Mouse (Mus musculus) ES-Bruce4 (cell line): Measurements from ENCODE around the gene Pmvk. TPM values are rescaled to one million over a fixed set of nuclear protein-coding genes. Genes with fewer than 3 reads are reported as not detected.

Experiments
- H3K27ac ChIP-seq: 2 replicates; pipeline ENCODE4 v1.5.1; 2012; ENCODE audit warnings: low read length, inconsistent platforms; ENCODE audit not compliant: insufficient read depth
- H3K27me3 ChIP-seq: 2 replicates; pipeline ENCODE4 v1.6.1; 2012; ENCODE audit warnings: mild to moderate bottlenecking, low read length, inconsistent platforms; ENCODE audit not compliant: control insufficient read depth, poor library complexity, insufficient read depth, severe bottlenecking
- H3K36me3 ChIP-seq: 2 replicates; pipeline ENCODE4 v1.6.1; 2012; ENCODE audit warnings: inconsistent platforms, mild to moderate bottlenecking, low read length, moderate library complexity; ENCODE audit not compliant: control insufficient read depth, poor library complexity, insufficient read depth, severe bottlenecking
- H3K4me1 ChIP-seq: one replicate; pipeline ENCODE4 v1.8.1; 2011; ENCODE audit warnings: low read length; ENCODE audit not compliant: control insufficient read depth, insufficient read depth
- H3K4me3 ChIP-seq: 2 replicates; pipeline ENCODE4 v1.5.1; 2011; ENCODE audit warnings: low read depth, mild to moderate bottlenecking, low read length
- H3K9ac ChIP-seq: 2 replicates; pipeline ENCODE4 v1.6.1; 2012; ENCODE audit warnings: low read depth, mild to moderate bottlenecking, inconsistent platforms; ENCODE audit not compliant: poor library complexity, severe bottlenecking
- H3K9me3 ChIP-seq: replicated peaks from 2 replicates; pipeline ENCODE4 v1.6.1; 2012; ENCODE audit warnings: mild to moderate bottlenecking, low read length, inconsistent platforms; ENCODE audit not compliant: control insufficient read depth, poor library complexity, insufficient read depth, severe bottlenecking
- CTCF ChIP-seq: IDR thresholded peaks from one replicate; pipeline ENCODE4 v1.8.1; 2011; ENCODE audit warnings: low read depth, low read length
- EP300 ChIP-seq: IDR thresholded peaks from 2 replicates; pipeline ENCODE4 v1.6.1; 2011; ENCODE audit warnings: low read depth, low read length; ENCODE audit not compliant: insufficient read depth
- POLR2A ChIP-seq: IDR thresholded peaks from one replicate; pipeline ENCODE4 v1.8.1; 2011; ENCODE audit warnings: low read length; ENCODE audit not compliant: insufficient read depth
- polyA plus RNA-seq: library from polyadenylated mRNA; stranded (reverse); fragments of >200 nt; gene quantifications from 2 replicates; pipeline ENCODE4 v1.2.4, GENCODE M21; 2011; ENCODE audit warnings: low read depth; ENCODE audit not compliant: missing spikeins, insufficient read depth, insufficient read length

Pmvk gene
- polyA plus RNA-seq, 1 experiment: 51.9 TPM

- Histone ChIP-seq H3K9ac (no peak overlapping the region), H3K27me3 (no peaks in the 10 kb centered on the region), H3K27ac (peak overlapping the region; percentile 66)
These were observed 4.1 kb downstream of the Pmvk start for GRCm38 (mm10) chr3:89458372-89458964.

GRCm38 (mm10) chr3:89458965-89459807 lies 4.8 kb downstream of the Pmvk start:
- no peak for TF ChIP-seq CTCF
- no peak for TF ChIP-seq POLR2A
- Histone ChIP-seq H3K36me3 (no peaks in the 10 kb centered on the region), H3K27me3 (no peaks in the 10 kb centered on the region), H3K9ac (peak overlapping the region; percentile 60), H3K4me1 (peaks cover 5% of the 10 kb centered on the region), H3K27ac (peak overlapping the region; percentile 59; the same call in 1 of the 2 replicates), H3K4me3 (peak overlapping the region; percentile 96), H3K9me3 (no peaks in the 10 kb centered on the region)

More at GRCm38 (mm10) chr3:89458372-89458964, 4.1 kb downstream of the Pmvk start:
- Histone ChIP-seq H3K4me1 (peaks cover 5% of the 10 kb centered on the region), H3K36me3 (no peaks in the 10 kb centered on the region), H3K4me3 (peak overlapping the region; percentile 96; the same call in 1 of the 2 replicates), H3K9me3 (no peaks in the 10 kb centered on the region)
- TF ChIP-seq EP300 (no peak), CTCF (no peak), POLR2A (no peak)

GRCm38 (mm10) chr3:89468268-89468667 lies 13.9 kb downstream of the Pmvk start:
- Histone ChIP-seq H3K4me1 (peaks cover 7% of the 10 kb centered on the region), H3K9ac (no peak overlapping the region), H3K27me3 (no peaks in the 10 kb centered on the region), H3K27ac (peak overlapping the region; percentile 60), H3K4me3 (no peak overlapping the region), H3K9me3 (no peaks in the 10 kb centered on the region), H3K36me3 (no peaks in the 10 kb centered on the region)
- TF ChIP-seq CTCF (no peak), POLR2A (no peak), EP300 (no peak)

- H3K36me3 ChIP-seq: no peaks in the 10 kb centered on the region
- TF ChIP-seq POLR2A (no peak), CTCF (no peak), EP300 (no peak)
These were observed 17.9 kb downstream of the Pmvk start for GRCm38 (mm10) chr3:89472280-89472679.

DNA sequence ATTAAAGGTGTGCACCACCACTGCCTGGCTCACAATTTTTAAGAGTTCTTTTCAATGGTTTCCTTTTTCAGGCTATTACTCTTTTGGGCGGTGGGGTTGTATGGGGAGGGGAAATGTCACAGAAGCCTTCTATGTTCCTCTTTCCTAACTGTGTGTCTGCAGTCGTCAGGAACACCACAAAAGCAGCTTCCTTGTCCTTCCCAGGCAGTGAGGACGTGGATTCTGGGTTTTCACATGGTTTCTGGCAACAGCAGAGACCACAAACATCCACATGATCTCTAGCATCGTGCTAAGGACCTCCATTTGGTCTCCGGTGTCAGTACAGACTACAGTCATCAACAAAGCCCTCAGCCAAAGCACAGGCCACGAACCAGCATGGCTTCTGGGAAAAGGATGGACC lies 19.5 kb downstream of the Pmvk start:
- no peak overlapping the region for H3K27ac ChIP-seq
- TF ChIP-seq POLR2A (no peak), EP300 (no peak), CTCF (no peak)
- no peaks in the 10 kb centered on the region for H3K9me3 ChIP-seq
- no peaks in the 10 kb centered on the region for H3K27me3 ChIP-seq
- H3K4me1 ChIP-seq: peaks cover 2% of the 10 kb centered on the region
- H3K4me3 ChIP-seq: no peak overlapping the region
- H3K9ac ChIP-seq: no peak overlapping the region
- H3K36me3 ChIP-seq: no peaks in the 10 kb centered on the region

More at GRCm38 (mm10) chr3:89472280-89472679, 17.9 kb downstream of the Pmvk start:
- Histone ChIP-seq H3K27me3 (no peaks in the 10 kb centered on the region), H3K27ac (no peak overlapping the region), H3K9me3 (no peaks in the 10 kb centered on the region), H3K9ac (no peak overlapping the region), H3K4me3 (no peak overlapping the region), H3K4me1 (peaks cover 5% of the 10 kb centered on the region)

DNA sequence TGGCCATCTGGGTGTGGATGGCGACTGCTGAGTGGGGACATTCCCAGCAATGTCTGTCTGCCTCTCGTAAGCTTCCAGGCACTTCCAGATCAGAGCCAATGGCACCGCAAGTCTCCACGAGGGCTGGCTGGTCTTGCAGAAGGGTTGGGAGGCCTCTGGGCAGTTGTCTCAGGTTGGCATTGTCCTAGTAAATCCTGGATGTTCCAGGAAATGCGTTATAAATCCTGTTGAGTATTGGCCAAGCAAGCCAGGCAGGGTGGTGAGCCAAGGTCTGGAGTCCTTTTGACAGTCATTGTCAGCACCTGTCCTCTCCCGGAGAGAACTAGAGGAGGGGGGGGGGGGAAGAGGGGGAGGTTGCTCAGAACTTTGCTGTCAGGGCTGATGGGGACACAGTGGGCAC lies 24.7 kb downstream of the Pmvk start:
- no peak overlapping the region for H3K27ac ChIP-seq
- H3K36me3 ChIP-seq: no peaks in the 10 kb centered on the region
- H3K9ac ChIP-seq: no peak overlapping the region
- H3K4me1 ChIP-seq: no peaks in the 10 kb centered on the region
- H3K9me3 ChIP-seq: no peaks in the 10 kb centered on the region
- H3K27me3 ChIP-seq: no peaks in the 10 kb centered on the region
- TF ChIP-seq CTCF (no peak), POLR2A (no peak), EP300 (no peak)
- no peak overlapping the region for H3K4me3 ChIP-seq
